Mouse (Mus musculus): Measurements from ENCODE around the gene Tmc3. TPM values are rescaled to one million over a fixed set of nuclear protein-coding genes. Genes with fewer than 3 reads are reported as not detected.

Tmc3 gene
- polyA plus RNA-seq, 1 experiment: not detected

DNA sequence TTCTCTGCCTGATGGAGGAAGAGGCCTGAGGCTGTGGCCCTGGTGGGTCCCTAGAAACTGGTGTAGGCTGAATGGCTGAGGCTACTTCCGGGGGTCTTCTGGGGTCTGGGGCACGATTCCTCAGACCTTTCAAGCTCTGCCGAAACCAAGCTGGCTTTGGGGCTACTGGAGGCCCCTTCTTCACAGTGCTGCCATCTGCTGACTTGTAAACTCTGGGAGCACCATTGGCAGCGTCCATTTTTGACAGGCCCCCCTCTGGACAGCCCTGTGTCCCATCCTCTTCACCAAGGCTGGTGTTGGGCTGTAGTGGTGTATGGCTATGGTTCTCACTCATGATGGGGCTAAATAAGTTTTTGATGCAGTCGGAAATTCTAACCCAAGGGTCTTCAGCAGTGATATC is 67.8 kb downstream of the Tmc3 start:
- Histone ChIP-seq H3K27me3 (ENCODE audit: control insufficient read depth, insufficient read depth, insufficient read length) (peaks cover 4% of the 10 kb centered on the region), H3K4me3 (ENCODE audit: insufficient read depth, poor library complexity, severe bottlenecking) (no peak overlapping the region), H3ac (ENCODE audit: control insufficient read depth, insufficient read length, low read depth) (no peak overlapping the region), H3K79me2 (ENCODE audit: control insufficient read depth, insufficient read depth) (no peaks in the 10 kb centered on the region), H3K79me3 (ENCODE audit: low read depth) (no peaks in the 10 kb centered on the region), H3K36me3 (ENCODE audit: control insufficient read depth, insufficient read depth) (no peaks in the 10 kb centered on the region)
- no peak for TF ChIP-seq CTCF (IDR thresholded peaks at IDR 0.05; ENCODE audit: control insufficient read depth, insufficient read depth, insufficient read length)
- no peak for TF ChIP-seq USF1 (IDR thresholded peaks at IDR 0.05; ENCODE audit: low read depth)
- no peak for TF ChIP-seq MYOG (IDR thresholded peaks at IDR 0.05; ENCODE audit: control insufficient read depth, extremely low read depth, insufficient read length)
- TF ChIP-seq MAX (IDR thresholded peaks at IDR 0.05): no peak
- no peak for TF ChIP-seq MYOD1 (IDR thresholded peaks at IDR 0.05; ENCODE audit: control insufficient read depth, insufficient read length, low read depth)
- TF ChIP-seq CEBPB (IDR thresholded peaks at IDR 0.05; ENCODE audit: low read depth): no peak
- no peak for TF ChIP-seq FOSL1 (IDR thresholded peaks at IDR 0.05; ENCODE audit: insufficient read depth, low read length, poor library complexity, severe bottlenecking)

DNA sequence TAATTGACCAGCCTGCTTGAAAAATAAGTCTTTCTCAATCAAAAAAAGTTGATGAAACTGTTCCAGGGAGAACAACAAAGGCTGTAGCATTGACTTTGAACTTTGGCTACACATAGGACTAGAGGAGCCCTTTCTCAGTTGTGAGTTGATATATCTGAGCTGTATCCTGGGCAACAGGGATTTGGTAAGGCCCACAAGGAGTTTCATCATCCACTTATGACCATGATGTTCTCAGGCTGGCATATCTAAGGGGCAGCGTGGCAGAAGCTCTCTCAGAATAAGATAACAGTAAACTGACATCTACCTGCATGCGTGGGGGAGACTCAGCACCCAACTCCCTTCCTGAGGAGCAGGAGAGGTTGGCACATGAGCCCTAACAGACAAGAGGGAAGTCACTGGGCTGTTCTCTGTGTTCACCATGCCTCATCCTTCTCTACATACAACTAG is 68.9 kb downstream of the Tmc3 start:
- Histone ChIP-seq H3K4me3 (ENCODE audit: insufficient read depth, poor library complexity, severe bottlenecking) (no peak overlapping the region), H3K27me3 (ENCODE audit: control insufficient read depth, insufficient read depth, insufficient read length) (peaks cover 4% of the 10 kb centered on the region), H3K79me2 (ENCODE audit: control insufficient read depth, insufficient read depth) (no peaks in the 10 kb centered on the region), H3K79me3 (ENCODE audit: low read depth) (no peaks in the 10 kb centered on the region), H3K36me3 (ENCODE audit: control insufficient read depth, insufficient read depth) (no peaks in the 10 kb centered on the region), H3ac (ENCODE audit: control insufficient read depth, insufficient read length, low read depth) (no peak overlapping the region)
- TF ChIP-seq CEBPB (IDR thresholded peaks at IDR 0.05; ENCODE audit: low read depth) (no peak), FOSL1 (IDR thresholded peaks at IDR 0.05; ENCODE audit: insufficient read depth, low read length, poor library complexity, severe bottlenecking) (no peak), MYOD1 (IDR thresholded peaks at IDR 0.05; ENCODE audit: control insufficient read depth, insufficient read length, low read depth) (no peak), MAX (IDR thresholded peaks at IDR 0.05) (no peak), CTCF (IDR thresholded peaks at IDR 0.05; ENCODE audit: control insufficient read depth, insufficient read depth, insufficient read length) (no peak), USF1 (IDR thresholded peaks at IDR 0.05; ENCODE audit: low read depth) (no peak)

DNA sequence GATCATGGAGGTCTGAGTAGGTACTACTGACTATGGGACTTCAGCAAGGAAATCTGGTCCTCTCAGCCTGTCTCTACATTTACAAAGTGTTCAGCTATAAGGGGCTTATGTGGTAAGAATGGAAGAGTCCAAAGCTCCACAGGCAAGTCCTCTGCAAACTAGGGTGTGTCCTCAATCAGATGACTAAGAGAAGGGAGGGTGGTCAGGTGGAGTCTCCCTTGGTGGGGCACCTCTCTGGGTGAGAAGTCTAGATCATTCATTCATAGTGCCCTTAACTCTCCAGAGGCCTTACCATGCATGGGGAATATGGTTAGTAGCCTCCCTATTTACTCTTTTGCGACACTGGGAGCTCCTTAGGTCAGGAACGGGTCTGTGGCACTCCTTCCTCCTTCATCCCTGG is 69.5 kb downstream of the Tmc3 start:
- H3K79me3 ChIP-seq (ENCODE audit: low read depth): no peaks in the 10 kb centered on the region
- H3K79me2 ChIP-seq (ENCODE audit: control insufficient read depth, insufficient read depth): no peaks in the 10 kb centered on the region
- no peak for TF ChIP-seq CTCF (IDR thresholded peaks at IDR 0.05; ENCODE audit: control insufficient read depth, insufficient read depth, insufficient read length)
- no peak for TF ChIP-seq USF1 (IDR thresholded peaks at IDR 0.05; ENCODE audit: low read depth)
- TF ChIP-seq CEBPB (IDR thresholded peaks at IDR 0.05; ENCODE audit: low read depth): no peak
- no peak for TF ChIP-seq MYOG (IDR thresholded peaks at IDR 0.05; ENCODE audit: control insufficient read depth, extremely low read depth, insufficient read length)
- TF ChIP-seq MAX (IDR thresholded peaks at IDR 0.05): no peak
- no peak for TF ChIP-seq FOSL1 (IDR thresholded peaks at IDR 0.05; ENCODE audit: insufficient read depth, low read length, poor library complexity, severe bottlenecking)
- no peak for TF ChIP-seq MYOD1 (IDR thresholded peaks at IDR 0.05; ENCODE audit: control insufficient read depth, insufficient read length, low read depth)
- H3K4me3 ChIP-seq (ENCODE audit: insufficient read depth, poor library complexity, severe bottlenecking): no peak overlapping the region
- peaks cover 4% of the 10 kb centered on the region for H3K27me3 ChIP-seq (ENCODE audit: control insufficient read depth, insufficient read depth, insufficient read length)
- no peaks in the 10 kb centered on the region for H3K36me3 ChIP-seq (ENCODE audit: control insufficient read depth, insufficient read depth)
- no peak overlapping the region for H3ac ChIP-seq (ENCODE audit: control insufficient read depth, insufficient read length, low read depth)

DNA sequence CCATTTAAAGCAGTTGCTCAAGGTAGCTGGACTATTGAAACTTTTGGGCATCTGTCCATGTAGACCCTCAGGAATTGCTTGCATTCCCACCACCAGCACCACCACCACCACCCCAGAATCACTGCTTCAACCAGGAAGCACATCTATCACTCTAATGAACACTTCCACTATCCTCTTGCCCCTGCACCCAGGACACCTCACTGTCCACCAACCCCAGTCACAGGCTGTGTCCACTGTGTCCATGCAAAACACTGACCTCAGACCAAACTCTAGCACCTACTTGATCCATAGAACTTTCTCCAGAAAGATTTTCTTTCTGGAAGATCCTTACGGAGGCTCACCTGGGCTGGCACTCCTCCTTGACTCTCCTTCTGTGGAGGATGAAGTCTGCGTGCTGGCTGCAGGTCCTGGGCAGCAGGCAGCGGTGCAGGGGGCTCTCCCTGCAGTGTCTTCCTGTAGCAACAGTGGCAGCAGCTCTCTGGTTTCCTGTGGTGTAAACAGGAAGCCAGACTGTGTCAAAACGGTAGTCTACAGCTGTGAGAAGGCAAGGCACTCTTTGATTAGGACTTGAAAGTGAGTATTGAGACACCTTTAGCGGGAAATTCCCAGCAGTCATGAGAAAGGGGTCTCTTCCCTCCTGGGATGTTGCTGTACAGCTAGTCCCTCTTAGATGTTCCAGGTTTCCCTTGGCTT is 70.4 kb downstream of the Tmc3 start:
- Histone ChIP-seq H3K36me3 (ENCODE audit: control insufficient read depth, insufficient read depth) (no peaks in the 10 kb centered on the region), H3ac (ENCODE audit: control insufficient read depth, insufficient read length, low read depth) (no peak overlapping the region), H3K4me3 (ENCODE audit: insufficient read depth, poor library complexity, severe bottlenecking) (no peak overlapping the region), H3K79me3 (ENCODE audit: low read depth) (no peaks in the 10 kb centered on the region), H3K27me3 (ENCODE audit: control insufficient read depth, insufficient read depth, insufficient read length) (peaks cover 4% of the 10 kb centered on the region), H3K79me2 (ENCODE audit: control insufficient read depth, insufficient read depth) (no peaks in the 10 kb centered on the region)
- TF ChIP-seq MYOD1 (IDR thresholded peaks at IDR 0.05; ENCODE audit: control insufficient read depth, insufficient read length, low read depth) (no peak), CEBPB (IDR thresholded peaks at IDR 0.05; ENCODE audit: low read depth) (no peak), CTCF (IDR thresholded peaks at IDR 0.05; ENCODE audit: control insufficient read depth, insufficient read depth, insufficient read length) (no peak), MYOG (IDR thresholded peaks at IDR 0.05; ENCODE audit: control insufficient read depth, extremely low read depth, insufficient read length) (no peak), FOSL1 (IDR thresholded peaks at IDR 0.05; ENCODE audit: insufficient read depth, low read length, poor library complexity, severe bottlenecking) (no peak), MAX (IDR thresholded peaks at IDR 0.05) (no peak), USF1 (IDR thresholded peaks at IDR 0.05; ENCODE audit: low read depth) (no peak)

DNA sequence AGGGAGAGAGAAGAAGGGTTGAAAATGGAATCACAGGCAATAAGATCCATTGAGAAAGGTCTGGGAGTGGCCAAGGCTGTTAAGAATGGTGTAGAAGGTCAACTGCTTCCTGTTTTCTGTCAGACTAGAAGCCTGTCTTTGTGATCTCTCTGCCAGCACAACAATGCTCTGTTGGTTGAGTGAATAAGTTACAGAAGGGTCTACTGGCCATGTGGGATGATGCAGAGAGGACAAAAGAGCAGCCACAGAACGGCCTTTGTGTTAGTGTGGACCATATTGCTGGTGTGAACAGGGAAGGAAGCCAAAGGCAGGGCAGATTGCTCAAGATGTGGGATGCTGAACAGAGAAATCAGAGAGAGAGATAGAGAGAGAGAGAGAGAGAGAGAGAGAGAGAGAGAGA is 74.0 kb downstream of the Tmc3 start:
- TF ChIP-seq FOSL1 (IDR thresholded peaks at IDR 0.05; ENCODE audit: insufficient read depth, low read length, poor library complexity, severe bottlenecking) (no peak), MYOD1 (IDR thresholded peaks at IDR 0.05; ENCODE audit: control insufficient read depth, insufficient read length, low read depth) (no peak), CTCF (IDR thresholded peaks at IDR 0.05; ENCODE audit: control insufficient read depth, insufficient read depth, insufficient read length) (no peak), MAX (IDR thresholded peaks at IDR 0.05) (no peak), USF1 (IDR thresholded peaks at IDR 0.05; ENCODE audit: low read depth) (no peak)
- Histone ChIP-seq H3K79me3 (ENCODE audit: low read depth) (no peaks in the 10 kb centered on the region), H3K79me2 (ENCODE audit: control insufficient read depth, insufficient read depth) (no peaks in the 10 kb centered on the region), H3K4me3 (ENCODE audit: insufficient read depth, poor library complexity, severe bottlenecking) (no peak overlapping the region), H3K27me3 (ENCODE audit: control insufficient read depth, insufficient read depth, insufficient read length) (peaks cover 4% of the 10 kb centered on the region), H3K36me3 (ENCODE audit: control insufficient read depth, insufficient read depth) (no peaks in the 10 kb centered on the region), H3ac (ENCODE audit: control insufficient read depth, insufficient read length, low read depth) (no peak overlapping the region)

Measured in C2C12 (cell line).